Mouse (Mus musculus) limb, embryonic 15.5 days (tissue): ENCODE measurements around the gene Atrn. TPM values are rescaled to one million over a fixed set of nuclear protein-coding genes. Genes with fewer than 3 reads are reported as not detected.
A peak's percentile ranks its signal among the peaks of the same experiment; 100 is the strongest.

ENCODE experiments used
- ATAC-seq: fragments of 200-750 bp; cut with Nextera tagmentation; 2 replicates; pipeline ENCODE4 v1.8.0; 2017; ENCODE audit warnings: low read depth, moderate TSS enrichment; ENCODE audit not compliant: insufficient number of reproducible peaks, low FRiP score, low TSS enrichment
- H3K27ac ChIP-seq: fragments of 300-500 bp; sonication (generic); 2 replicates; pipeline ENCODE4 v1.5.1; 2015; ENCODE audit warnings: moderate library complexity, mild to moderate bottlenecking, inconsistent platforms
- H3K27me3 ChIP-seq: fragments of 300-500 bp; sonication (generic); 2 replicates; pipeline ENCODE4 v1.6.1; 2015; ENCODE audit warnings: inconsistent platforms
- H3K36me3 ChIP-seq: fragments of 300-500 bp; sonication (generic); 2 replicates; pipeline ENCODE4 v1.6.1; 2015; ENCODE audit warnings: inconsistent platforms
- H3K4me1 ChIP-seq: fragments of 300-500 bp; sonication (generic); 2 replicates; pipeline ENCODE4 v1.6.1; 2015; ENCODE audit warnings: inconsistent platforms
- H3K4me2 ChIP-seq: fragments of 300-500 bp; sonication (generic); 2 replicates; pipeline ENCODE4 v1.6.1; 2015; ENCODE audit warnings: mild to moderate bottlenecking, inconsistent platforms
- H3K4me3 ChIP-seq: fragments of 300-500 bp; sonication (generic); 2 replicates; pipeline ENCODE4 v1.5.1; 2015; ENCODE audit warnings: mild to moderate bottlenecking, inconsistent platforms
- H3K9ac ChIP-seq: fragments of 300-500 bp; sonication (generic); 2 replicates; pipeline ENCODE4 v1.6.1; 2015; ENCODE audit warnings: inconsistent platforms
- H3K9me3 ChIP-seq: fragments of 300-500 bp; sonication (generic); 2 replicates; pipeline ENCODE4 v1.6.1; 2016; ENCODE audit warnings: inconsistent platforms
- WGBS: fragments of 180-500 bp; shearing (Covaris S2); methylation state at CpG from one replicate; pipeline ENCODE4 v1.1.7; 2015; 5-methylcytosine and 5-hydroxymethylcytosine counted together
- polyA plus RNA-seq: library from polyadenylated mRNA; unstranded; fragments of >200 nt; fragmentation: Nextera tagmentation; extraction: Ambion mirVana; gene quantifications from 2 replicates; pipeline ENCODE4 v1.2.1, GENCODE M21; 2015

Atrn gene
- polyA plus RNA-seq: 6.6 and 7.7 TPM in 2 replicates

DNA sequence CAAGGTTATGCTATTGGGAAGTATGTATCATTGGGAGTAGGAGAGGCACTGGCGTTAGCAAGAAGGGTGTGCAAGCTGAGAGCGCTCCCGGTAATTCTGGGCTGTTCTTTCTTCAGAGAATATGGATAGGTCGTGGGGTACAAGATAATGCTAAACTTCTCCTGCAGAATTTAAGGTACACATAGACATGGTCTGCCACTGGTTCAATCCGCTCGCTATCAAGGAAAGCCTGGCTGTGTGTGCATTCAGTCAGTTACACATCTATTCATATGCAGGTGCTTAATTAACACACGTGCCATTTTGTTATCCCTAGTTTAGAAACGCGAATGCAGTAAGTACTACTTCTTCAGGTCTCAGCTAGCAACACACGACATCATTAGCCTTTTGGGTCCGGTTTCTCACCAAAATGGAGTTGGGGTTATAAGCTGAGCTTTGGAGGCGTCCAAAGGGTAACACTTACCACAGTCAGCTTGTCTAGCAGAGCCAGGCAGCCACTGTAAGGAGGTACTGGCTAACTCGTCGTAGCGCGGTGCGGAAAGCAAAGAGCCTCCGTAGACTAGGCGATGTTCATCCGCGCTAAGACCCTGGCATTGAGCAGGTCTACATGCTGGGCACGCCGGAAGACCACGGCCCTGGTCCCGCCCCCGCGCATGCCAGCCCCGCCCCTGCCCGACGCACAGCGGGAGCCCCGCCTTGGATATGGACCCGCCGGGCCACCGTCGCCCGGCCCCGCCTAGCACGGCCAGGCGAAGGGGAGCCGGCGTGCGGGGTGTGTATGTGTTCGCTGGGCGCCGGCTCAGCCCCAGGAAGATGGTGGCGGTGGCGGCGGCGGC is at the start of gene Atrn, which contains the start of gene 4930402H24Rik:
Gene Atrn (plus strand): TSS at position 745 of the 833 bp plus-strand sequence.
Gene 4930402H24Rik (minus strand): TSS at position 656 of the 833 bp plus-strand sequence.
- peak within 1 kb of the TSS; percentile 84 for H3K27ac ChIP-seq
- H3K4me3 ChIP-seq: peak within 1 kb of the TSS; percentile 99
- H3K36me3 ChIP-seq: no peaks in the 10 kb centered on the region; the same call in 1 of the 2 replicates
- no peaks in the 10 kb centered on the region for H3K27me3 ChIP-seq
- H3K4me2 ChIP-seq: peak within 1 kb of the TSS; percentile 70
- H3K9ac ChIP-seq: peak within 1 kb of the TSS; percentile 97
- ATAC-seq: peak; percentile 99
- H3K4me1 ChIP-seq: peaks cover 23% of the 10 kb centered on the region
- 5% methylated on average over 45 of the region's 50 CpGs for whole genome bisulfite sequencing
- no peaks in the 10 kb centered on the region for H3K9me3 ChIP-seq

DNA sequence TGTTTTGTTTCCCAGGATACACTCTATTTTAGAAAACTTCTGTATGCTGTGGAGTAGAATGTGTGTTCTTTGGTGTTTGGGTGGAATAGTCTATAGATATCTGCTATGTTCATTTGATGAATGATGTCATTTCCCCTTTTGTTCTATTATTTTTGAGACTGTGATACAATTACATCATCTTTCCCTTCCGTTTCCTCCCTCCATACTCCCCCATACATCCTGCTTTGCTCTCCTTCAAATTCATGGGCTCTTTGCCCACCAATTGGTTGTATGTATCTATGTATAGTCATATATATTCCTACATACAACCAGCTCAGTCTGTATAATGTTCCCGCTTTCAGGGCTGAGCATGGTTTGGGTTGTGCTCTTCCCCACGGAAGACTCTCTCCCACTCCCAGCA is 44.2 kb upstream of the Atrn start:
- 77% methylated on average over 3 of the region's 3 CpGs for WGBS
- no peaks in the 10 kb centered on the region for H3K9me3 ChIP-seq
- no peaks in the 10 kb centered on the region for H3K36me3 ChIP-seq
- no peak overlapping the region for H3K27ac ChIP-seq
- no peak overlapping the region for H3K4me3 ChIP-seq
- no peak overlapping the region for H3K4me2 ChIP-seq
- H3K27me3 ChIP-seq: no peaks in the 10 kb centered on the region
- no peak overlapping the region for H3K9ac ChIP-seq
- no peaks in the 10 kb centered on the region for H3K4me1 ChIP-seq
- ATAC-seq: no peak

DNA sequence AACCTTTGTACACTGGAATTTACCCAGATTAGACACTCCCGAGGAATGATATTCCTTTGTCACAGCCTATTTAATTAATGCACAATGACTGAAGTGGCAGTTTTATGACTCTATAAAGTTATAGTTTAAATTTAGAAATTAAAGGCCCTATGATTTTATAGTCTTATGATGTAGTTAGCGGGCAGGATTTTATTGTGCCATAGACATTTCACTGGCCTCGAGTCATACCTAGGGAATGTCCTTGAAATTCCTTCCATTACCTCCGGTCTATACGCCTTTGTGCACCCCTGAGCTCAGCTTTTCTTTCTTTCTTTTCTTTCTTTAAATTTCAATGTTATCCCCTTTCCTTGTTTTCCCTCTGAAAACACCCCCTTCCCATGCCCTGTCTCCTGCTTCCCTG is 35.4 kb upstream of the Atrn start:
- Histone ChIP-seq H3K27ac (no peak overlapping the region), H3K27me3 (no peaks in the 10 kb centered on the region), H3K4me3 (no peak overlapping the region), H3K4me1 (no peaks in the 10 kb centered on the region), H3K9ac (no peak overlapping the region), H3K36me3 (no peaks in the 10 kb centered on the region), H3K9me3 (no peaks in the 10 kb centered on the region), H3K4me2 (no peak overlapping the region)
- ATAC-seq: no peak
- 63% methylated on average over 5 of the region's 5 CpGs for WGBS

DNA sequence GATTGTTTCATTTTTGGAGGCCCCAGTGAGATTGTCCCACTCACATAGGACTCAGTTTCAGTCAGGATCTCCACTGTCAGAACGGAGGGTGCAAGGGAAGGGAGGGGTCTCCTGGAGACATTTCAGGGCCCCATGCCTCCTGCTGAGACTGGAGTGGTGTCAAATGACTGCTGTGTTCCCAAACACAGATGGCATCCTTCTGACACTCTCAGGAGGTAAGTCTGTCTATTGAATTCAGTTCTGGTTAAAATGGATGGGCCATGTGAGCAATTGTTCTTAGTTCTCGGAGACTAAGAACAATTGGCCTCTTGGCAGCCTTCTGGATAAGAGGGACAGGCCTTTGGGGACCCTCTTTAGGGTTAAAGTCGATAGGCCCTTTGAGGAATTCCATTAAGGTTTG is 28.9 kb upstream of the Atrn start:
- WGBS: 48% methylated on average over 3 of the region's 3 CpGs
- H3K9me3 ChIP-seq: no peaks in the 10 kb centered on the region
- ATAC-seq: no peak
- no peak overlapping the region for H3K4me3 ChIP-seq
- H3K36me3 ChIP-seq: 0 out of 2 replicates have a peak, but pooled peaks cover 5% of the 10 kb centered on the region
- H3K4me2 ChIP-seq: no peak overlapping the region
- no peaks in the 10 kb centered on the region for H3K27me3 ChIP-seq
- no peaks in the 10 kb centered on the region for H3K4me1 ChIP-seq
- H3K27ac ChIP-seq: no peak overlapping the region
- no peak overlapping the region for H3K9ac ChIP-seq

DNA sequence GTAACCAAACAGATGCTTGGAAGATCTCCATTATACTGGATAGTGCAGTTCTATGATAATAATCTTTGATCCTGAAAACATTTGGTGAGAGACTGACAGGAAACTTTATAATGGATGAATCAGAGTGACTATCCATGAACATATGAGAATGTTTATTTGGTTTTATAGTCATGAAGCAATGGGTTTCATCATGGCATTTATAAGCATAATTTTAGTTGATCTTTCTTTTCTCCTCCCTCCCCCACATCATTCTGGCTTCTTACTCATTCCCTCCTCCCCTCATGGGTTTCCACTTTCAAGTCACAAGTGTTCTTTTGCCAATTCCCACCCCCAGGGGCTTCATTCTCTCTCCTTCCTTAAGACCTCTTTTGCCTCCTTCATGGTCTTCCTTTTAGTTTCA is 19.3 kb upstream of the Atrn start:
- Histone ChIP-seq H3K36me3 (peaks cover 5% of the 10 kb centered on the region; the same call in 1 of the 2 replicates), H3K4me2 (no peak overlapping the region), H3K9ac (no peak overlapping the region), H3K27me3 (no peaks in the 10 kb centered on the region), H3K27ac (no peak overlapping the region), H3K4me3 (no peak overlapping the region), H3K9me3 (no peaks in the 10 kb centered on the region), H3K4me1 (no peaks in the 10 kb centered on the region)
- no peak for ATAC-seq

DNA sequence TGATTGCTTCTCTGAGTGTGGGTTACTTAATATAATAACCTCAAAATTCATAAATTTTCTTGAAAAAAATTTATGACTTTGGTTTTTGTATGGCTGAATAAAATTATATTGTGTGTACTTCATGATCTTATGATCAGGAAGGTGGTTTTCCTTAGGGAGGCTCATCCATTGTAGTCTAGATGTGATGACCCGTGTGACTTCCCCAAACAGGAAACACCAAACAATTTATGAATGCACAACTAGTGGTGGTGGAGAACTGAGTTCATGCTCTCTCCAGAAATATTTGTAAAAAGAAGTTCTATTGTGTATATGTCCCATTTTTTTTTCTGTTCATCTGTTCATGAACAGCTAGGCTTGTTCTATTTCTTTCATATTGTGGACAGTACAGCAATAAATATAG is 18.8 kb upstream of the Atrn start:
- no peak overlapping the region for H3K4me2 ChIP-seq
- H3K4me1 ChIP-seq: no peaks in the 10 kb centered on the region
- H3K27ac ChIP-seq: no peak overlapping the region
- H3K4me3 ChIP-seq: no peak overlapping the region
- no peak overlapping the region for H3K9ac ChIP-seq
- no peak for ATAC-seq
- peaks cover 5% of the 10 kb centered on the region; the same call in 1 of the 2 replicates for H3K36me3 ChIP-seq
- 84% methylated on average over 1 of the region's 1 CpGs for WGBS
- H3K27me3 ChIP-seq: no peaks in the 10 kb centered on the region
- H3K9me3 ChIP-seq: no peaks in the 10 kb centered on the region

DNA sequence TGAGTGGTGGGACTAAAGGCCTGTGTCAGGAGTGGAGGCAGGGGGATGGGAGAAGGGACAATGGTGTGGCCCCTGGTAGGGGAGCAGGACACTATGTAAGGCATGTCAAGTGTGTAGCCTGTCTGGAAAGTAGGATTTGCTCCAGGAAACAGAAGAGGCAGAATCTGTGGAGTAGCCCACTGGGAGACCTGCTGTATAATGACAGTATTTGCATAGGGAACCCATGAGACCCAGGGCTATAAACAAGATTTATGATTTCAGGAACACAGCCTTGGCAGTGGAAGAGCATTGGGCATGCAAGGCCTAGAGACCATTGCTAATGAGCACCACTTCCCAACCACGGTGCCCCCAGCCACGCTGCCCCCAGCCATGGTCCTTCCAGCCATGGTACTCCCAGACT is 9.4 kb upstream of the Atrn start:
- H3K4me2 ChIP-seq: no peak overlapping the region
- no peak overlapping the region for H3K9ac ChIP-seq
- H3K27me3 ChIP-seq: no peaks in the 10 kb centered on the region
- 71% methylated on average over 2 of the region's 2 CpGs for WGBS
- no peaks in the 10 kb centered on the region for H3K4me1 ChIP-seq
- H3K36me3 ChIP-seq: no peaks in the 10 kb centered on the region; the same call in 1 of the 2 replicates
- H3K4me3 ChIP-seq: no peak overlapping the region
- H3K27ac ChIP-seq: no peak overlapping the region
- no peak for ATAC-seq
- H3K9me3 ChIP-seq: no peaks in the 10 kb centered on the region

DNA sequence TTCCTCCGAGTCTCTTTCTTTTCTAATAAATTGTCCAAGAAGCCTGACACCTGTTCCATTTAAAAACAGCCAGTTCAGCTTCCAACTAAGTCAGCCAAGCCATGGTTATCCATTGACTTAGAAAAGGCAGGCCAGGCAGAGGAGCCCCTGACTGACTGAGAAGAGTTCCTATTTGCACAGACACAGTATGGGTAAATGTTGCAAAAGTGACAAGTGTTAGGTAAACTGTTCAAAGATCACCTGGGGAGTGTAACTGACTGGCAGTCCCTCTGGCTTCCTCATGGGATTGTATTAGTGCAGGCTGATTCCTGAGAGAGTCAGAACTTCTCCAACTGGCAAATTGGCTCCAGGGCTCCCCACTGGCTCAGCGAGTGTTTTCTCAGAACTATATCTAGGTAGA is 8.4 kb upstream of the Atrn start:
- Histone ChIP-seq H3K9ac (no peak overlapping the region), H3K36me3 (no peaks in the 10 kb centered on the region; the same call in 1 of the 2 replicates), H3K27ac (no peak overlapping the region), H3K4me1 (no peaks in the 10 kb centered on the region), H3K4me2 (no peak overlapping the region), H3K4me3 (no peak overlapping the region), H3K9me3 (no peaks in the 10 kb centered on the region), H3K27me3 (no peaks in the 10 kb centered on the region)
- no peak for ATAC-seq
- WGBS: 77% methylated on average over 2 of the region's 2 CpGs

DNA sequence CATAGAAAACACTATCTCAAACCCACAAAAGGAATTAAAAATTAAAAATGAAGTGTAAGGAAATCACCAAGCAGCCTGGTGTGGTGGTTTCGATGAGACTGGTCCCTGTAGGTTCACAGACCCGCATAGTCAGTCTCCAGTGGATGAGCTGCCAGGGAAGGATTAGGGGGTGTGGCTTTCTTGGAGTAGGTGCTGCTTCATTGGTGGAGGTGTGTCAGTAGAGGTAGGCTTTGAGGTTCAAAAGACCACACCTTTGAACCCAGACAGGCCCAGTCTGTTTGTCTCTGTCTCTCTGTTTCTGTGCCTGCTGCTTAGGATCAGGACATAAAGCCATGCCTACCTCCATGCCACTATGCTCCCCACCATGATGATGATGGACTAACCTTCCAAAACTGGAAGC is 7.5 kb upstream of the Atrn start:
- 79% methylated on average over 2 of the region's 2 CpGs for WGBS
- no peak overlapping the region for H3K9ac ChIP-seq
- H3K36me3 ChIP-seq: no peaks in the 10 kb centered on the region; the same call in 1 of the 2 replicates
- no peak overlapping the region for H3K4me2 ChIP-seq
- H3K27ac ChIP-seq: no peak overlapping the region
- no peaks in the 10 kb centered on the region for H3K27me3 ChIP-seq
- no peak overlapping the region for H3K4me3 ChIP-seq
- H3K4me1 ChIP-seq: no peaks in the 10 kb centered on the region
- no peak for ATAC-seq
- H3K9me3 ChIP-seq: no peaks in the 10 kb centered on the region

DNA sequence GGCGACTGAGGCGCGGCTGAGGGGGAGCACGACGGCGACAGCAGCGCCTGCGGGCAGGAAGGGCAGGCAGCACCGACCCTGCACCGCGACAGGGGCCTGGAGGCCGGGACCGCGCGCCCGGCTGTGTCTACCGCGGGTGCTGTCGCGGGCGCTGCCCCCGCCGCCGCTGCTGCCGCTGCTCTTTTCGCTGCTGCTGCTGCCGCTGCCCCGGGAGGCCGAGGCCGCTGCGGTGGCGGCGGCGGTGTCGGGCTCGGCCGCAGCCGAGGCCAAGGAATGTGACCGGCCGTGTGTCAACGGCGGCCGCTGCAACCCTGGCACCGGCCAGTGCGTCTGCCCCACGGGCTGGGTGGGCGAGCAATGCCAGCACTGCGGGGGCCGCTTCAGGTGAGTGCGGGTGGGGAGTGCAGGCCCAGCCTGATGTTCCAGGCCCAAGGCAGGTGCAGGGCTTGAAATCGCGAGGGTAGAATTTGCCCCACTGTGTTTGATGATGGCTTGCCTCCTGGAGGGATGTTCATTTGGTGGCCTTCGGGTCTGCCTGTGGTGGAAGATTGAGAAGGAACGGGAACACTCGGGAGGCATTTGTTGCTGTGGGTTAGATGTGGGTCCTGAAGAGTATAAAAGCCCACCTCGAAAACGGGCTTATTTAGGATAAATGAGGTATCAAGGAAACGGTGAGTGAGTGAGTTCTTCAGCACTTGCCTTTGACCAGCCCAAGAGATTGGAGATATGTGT is 455 bp downstream of the Atrn start:
- H3K4me3 ChIP-seq: peak overlapping the region; percentile 99
- WGBS: under 1% methylated on average over 32 of the region's 58 CpGs
- peaks cover 23% of the 10 kb centered on the region for H3K4me1 ChIP-seq
- no peaks in the 10 kb centered on the region for H3K27me3 ChIP-seq
- peak overlapping the region; percentile 84 for H3K27ac ChIP-seq
- no peaks in the 10 kb centered on the region; the same call in 1 of the 2 replicates for H3K36me3 ChIP-seq
- no peaks in the 10 kb centered on the region for H3K9me3 ChIP-seq
- H3K4me2 ChIP-seq: peak overlapping the region; percentile 70
- peak; percentile 30; the same call in 1 of the 2 replicates for ATAC-seq
- peak overlapping the region; percentile 97 for H3K9ac ChIP-seq

DNA sequence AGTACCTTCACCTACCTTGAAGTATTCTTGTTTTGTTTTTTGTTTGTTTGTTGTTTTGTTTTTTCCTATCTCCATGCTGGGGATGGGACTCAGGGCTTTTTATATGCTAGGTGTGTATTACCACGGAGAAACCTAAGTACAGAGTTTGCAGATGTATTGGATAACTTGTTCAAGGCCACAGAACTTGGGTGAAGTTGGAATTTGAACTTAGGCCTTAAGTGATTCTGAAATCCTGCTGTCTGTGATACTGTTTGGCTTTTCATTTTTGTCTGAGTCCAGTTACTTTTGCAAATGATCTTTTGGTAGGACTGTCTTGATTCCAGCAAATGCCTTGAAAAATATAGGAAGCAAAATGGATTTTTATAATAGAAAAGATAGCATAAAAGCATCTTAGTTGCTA is 5.4 kb downstream of the Atrn start:
- Histone ChIP-seq H3K4me3 (no peak overlapping the region), H3K27me3 (no peaks in the 10 kb centered on the region), H3K4me1 (peaks cover 16% of the 10 kb centered on the region), H3K9me3 (no peaks in the 10 kb centered on the region), H3K36me3 (no peaks in the 10 kb centered on the region), H3K9ac (no peak overlapping the region), H3K4me2 (no peak overlapping the region), H3K27ac (no peak overlapping the region)
- no peak for ATAC-seq
- 81% methylated on average over 1 of the region's 1 CpGs for WGBS

DNA sequence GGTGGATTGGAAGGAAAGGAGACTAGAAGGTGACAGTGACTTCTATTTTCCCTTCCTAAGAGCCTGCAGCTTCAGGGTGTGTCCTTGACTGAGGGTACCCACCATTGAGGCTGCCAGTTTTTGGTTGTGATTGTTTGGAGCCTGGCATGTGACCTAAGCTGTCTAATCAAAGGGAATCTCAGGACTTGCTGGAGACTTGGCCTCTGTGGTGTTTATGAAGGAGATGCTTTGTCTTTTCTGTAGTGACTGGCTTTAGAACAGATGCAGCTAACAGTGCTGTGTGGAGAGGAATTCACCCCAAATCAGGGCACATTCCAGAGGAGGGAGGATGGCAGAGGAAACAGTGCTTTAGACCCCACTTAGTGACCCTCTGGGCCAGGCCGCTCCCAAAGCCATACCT is 8.6 kb downstream of the Atrn start:
- no peak for ATAC-seq
- Histone ChIP-seq H3K4me3 (no peak overlapping the region), H3K27ac (peak overlapping the region; percentile 27; the same call in 1 of the 2 replicates), H3K9me3 (no peaks in the 10 kb centered on the region), H3K27me3 (no peaks in the 10 kb centered on the region), H3K4me1 (peaks cover 7% of the 10 kb centered on the region; the same call in 1 of the 2 replicates), H3K36me3 (no peaks in the 10 kb centered on the region), H3K4me2 (no peak overlapping the region), H3K9ac (no peak overlapping the region)
- 90% methylated on average over 1 of the region's 1 CpGs for WGBS
